Mouse (Mus musculus): ENCODE data around the gene Tm4sf20.
A peak's percentile ranks its signal among the peaks of the same experiment; 100 is the strongest.

Gene Tm4sf20

GRCm38 (mm10) chr1:82768269-82768668, at the start of gene Tm4sf20:
Gene Tm4sf20 (minus strand): TSS chr1:82768461.
- DNase-seq (ENCODE audit: low read depth, low spot score): no peak

GRCm38 (mm10) chr1:82815941-82816716, 47.9 kb upstream of the Tm4sf20 start:
- no peak for DNase-seq (ENCODE audit: low read depth, low spot score)

GRCm38 (mm10) chr1:82811766-82812165, 43.5 kb upstream of the Tm4sf20 start:
- no peak for DNase-seq (ENCODE audit: low read depth, low spot score)

GRCm38 (mm10) chr1:82808564-82808963, 40.3 kb upstream of the Tm4sf20 start:
- no peak for DNase-seq (ENCODE audit: low read depth, low spot score)

- DNase-seq (ENCODE audit: low read depth, low spot score): no peak
Observed at GRCm38 (mm10) chr1:82807206-82807605, 38.9 kb upstream of the Tm4sf20 start.

- no peak for DNase-seq (ENCODE audit: low read depth, low spot score)
Observed at GRCm38 (mm10) chr1:82806391-82806790, 38.1 kb upstream of the Tm4sf20 start.

- no peak for DNase-seq (ENCODE audit: low read depth, low spot score)
Observed at GRCm38 (mm10) chr1:82804059-82804458, 35.8 kb upstream of the Tm4sf20 start.

GRCm38 (mm10) chr1:82803608-82804007, 35.3 kb upstream of the Tm4sf20 start:
- DNase-seq (ENCODE audit: low read depth, low spot score): no peak

- no peak for DNase-seq (ENCODE audit: low read depth, low spot score)
Observed at GRCm38 (mm10) chr1:82801105-82801783, 33.0 kb upstream of the Tm4sf20 start.

- DNase-seq (ENCODE audit: low read depth, low spot score): no peak
Observed at GRCm38 (mm10) chr1:82798922-82799321, 30.7 kb upstream of the Tm4sf20 start.

GRCm38 (mm10) chr1:82798304-82798703, 30.0 kb upstream of the Tm4sf20 start:
- DNase-seq (ENCODE audit: low read depth, low spot score): no peak

- no peak for DNase-seq (ENCODE audit: low read depth, low spot score)
Observed at GRCm38 (mm10) chr1:82797088-82797487, 28.8 kb upstream of the Tm4sf20 start.

GRCm38 (mm10) chr1:82795702-82796443, 27.6 kb upstream of the Tm4sf20 start:
- DNase-seq (ENCODE audit: low read depth, low spot score): peak; percentile 31

GRCm38 (mm10) chr1:82795211-82795610, 26.9 kb upstream of the Tm4sf20 start:
- DNase-seq (ENCODE audit: low read depth, low spot score): peak; percentile 19

- no peak for DNase-seq (ENCODE audit: low read depth, low spot score)
Observed at GRCm38 (mm10) chr1:82793986-82794385, 25.7 kb upstream of the Tm4sf20 start.

- no peak for DNase-seq (ENCODE audit: low read depth, low spot score)
Observed at GRCm38 (mm10) chr1:82793110-82793509, 24.8 kb upstream of the Tm4sf20 start.

GRCm38 (mm10) chr1:82792238-82792637, 24.0 kb upstream of the Tm4sf20 start:
- DNase-seq (ENCODE audit: low read depth, low spot score): no peak

- no peak for DNase-seq (ENCODE audit: low read depth, low spot score)
Observed at GRCm38 (mm10) chr1:82791105-82791504, 22.8 kb upstream of the Tm4sf20 start.

- DNase-seq (ENCODE audit: low read depth, low spot score): no peak
Observed at GRCm38 (mm10) chr1:82788070-82788469, 19.8 kb upstream of the Tm4sf20 start.

GRCm38 (mm10) chr1:82787414-82787813, 19.2 kb upstream of the Tm4sf20 start:
- peak; percentile 76 for DNase-seq (ENCODE audit: low read depth, low spot score)

- no peak for DNase-seq (ENCODE audit: low read depth, low spot score)
Observed at GRCm38 (mm10) chr1:82785546-82785945, 17.3 kb upstream of the Tm4sf20 start.

- DNase-seq (ENCODE audit: low read depth, low spot score): no peak
Observed at GRCm38 (mm10) chr1:82783559-82783958, 15.3 kb upstream of the Tm4sf20 start.

All from mesoderm, embryonic 11.5 days (tissue).